Mouse (Mus musculus) heart, embryonic 13.5 days (tissue): ENCODE results near the gene Sesn2. TPM values are rescaled to one million over a fixed set of nuclear protein-coding genes. Genes with fewer than 3 reads are reported as not detected.

Source experiments
- ATAC-seq: fragments of 200-750 bp; cut with Nextera tagmentation; 2 replicates; pipeline ENCODE4 v1.8.0; 2017; ENCODE audit warnings: moderate TSS enrichment; ENCODE audit not compliant: insufficient number of reproducible peaks, low FRiP score, low TSS enrichment; ENCODE audit errors: extremely low read depth
- H3K27ac ChIP-seq: fragments of 300-500 bp; sonication (generic); replicated peaks from 2 replicates; pipeline ENCODE4 v1.5.1; 2015; ENCODE audit warnings: moderate library complexity, mild to moderate bottlenecking, inconsistent platforms
- H3K27me3 ChIP-seq: fragments of 300-500 bp; sonication (generic); replicated peaks from 2 replicates; pipeline ENCODE4 v1.6.1; 2015; ENCODE audit warnings: mild to moderate bottlenecking, inconsistent platforms
- H3K36me3 ChIP-seq: fragments of 300-500 bp; sonication (generic); 2 replicates; pipeline ENCODE4 v1.6.1; 2015; ENCODE audit warnings: mild to moderate bottlenecking, inconsistent platforms
- H3K4me1 ChIP-seq: fragments of 300-500 bp; sonication (generic); 2 replicates; pipeline ENCODE4 v1.6.1; 2015; ENCODE audit warnings: inconsistent platforms
- H3K4me2 ChIP-seq: fragments of 300-500 bp; sonication (generic); 2 replicates; pipeline ENCODE4 v1.6.1; 2015; ENCODE audit warnings: inconsistent platforms, mild to moderate bottlenecking, moderate library complexity
- H3K4me3 ChIP-seq: fragments of 300-500 bp; sonication (generic); 2 replicates; pipeline ENCODE4 v1.5.1; 2015; ENCODE audit warnings: moderate library complexity, mild to moderate bottlenecking, inconsistent platforms
- H3K9ac ChIP-seq: fragments of 300-500 bp; sonication (generic); 2 replicates; pipeline ENCODE4 v1.6.1; 2015; ENCODE audit warnings: inconsistent platforms, mild to moderate bottlenecking, moderate library complexity
- H3K9me3 ChIP-seq: fragments of 300-500 bp; sonication (generic); 2 replicates; pipeline ENCODE4 v1.6.1; 2016; ENCODE audit warnings: inconsistent platforms
- WGBS: fragments of 180-500 bp; shearing (Covaris S2); methylation state at CpG from one replicate; pipeline ENCODE4 v1.1.7; 2015; ENCODE audit warnings: mixed read lengths; 5-methylcytosine and 5-hydroxymethylcytosine counted together
- polyA plus RNA-seq: library from polyadenylated mRNA; unstranded; fragments of >200 nt; fragmentation: Nextera tagmentation; extraction: Ambion mirVana; gene quantifications from 2 replicates; pipeline ENCODE4 v1.2.1, GENCODE M21; 2015

Sesn2 gene
- polyA plus RNA-seq, 1 experiment from 2014 or later, result 7.3 TPM

GRCm38 (mm10) chr4:132513395-132514273, 3.3 kb upstream of the Sesn2 start:
- no peak overlapping the region for H3K4me3 ChIP-seq
- no peaks in the 10 kb centered on the region for H3K9me3 ChIP-seq
- peak overlapping the region; percentile 93; the same call in 1 of the 2 replicates for H3K4me2 ChIP-seq
- H3K9ac ChIP-seq, result no peak overlapping the region
- 37% methylated on average over 14 of the region's 14 CpGs for WGBS
- H3K27me3 ChIP-seq, result no peaks in the 10 kb centered on the region
- no peaks in the 10 kb centered on the region for H3K36me3 ChIP-seq
- no peak for ATAC-seq
- H3K27ac ChIP-seq, result 0 out of 2 replicates have a peak overlapping the region, but pooled peaks have one; percentile 2
- H3K4me1 ChIP-seq, result peaks cover 30% of the 10 kb centered on the region

- no peak overlapping the region for H3K4me3 ChIP-seq
- H3K36me3 ChIP-seq, result no peaks in the 10 kb centered on the region
- peaks cover 44% of the 10 kb centered on the region for H3K4me1 ChIP-seq
- ATAC-seq, result no peak
- H3K9me3 ChIP-seq, result no peaks in the 10 kb centered on the region
- no peaks in the 10 kb centered on the region for H3K27me3 ChIP-seq
- H3K4me2 ChIP-seq, result no peak overlapping the region
- H3K9ac ChIP-seq, result no peak overlapping the region
- WGBS, result 68% methylated on average over 3 of the region's 3 CpGs
- H3K27ac ChIP-seq, result no peak overlapping the region
These were observed 1.8 kb upstream of the Sesn2 start for GRCm38 (mm10) chr4:132512080-132512479.

GRCm38 (mm10) chr4:132509621-132510296, 542 bp downstream of the Sesn2 start:
- H3K27ac ChIP-seq, result peak overlapping the region; percentile 81
- H3K9ac ChIP-seq, result peak overlapping the region; percentile 90
- peak overlapping the region; percentile 93 for H3K4me2 ChIP-seq
- no peaks in the 10 kb centered on the region for H3K9me3 ChIP-seq
- peaks cover 47% of the 10 kb centered on the region for H3K4me1 ChIP-seq
- no peaks in the 10 kb centered on the region for H3K27me3 ChIP-seq
- H3K36me3 ChIP-seq, result no peaks in the 10 kb centered on the region
- WGBS, result under 1% methylated on average over 51 of the region's 52 CpGs
- H3K4me3 ChIP-seq, result peak overlapping the region; percentile 81
- ATAC-seq, result peak; percentile 48

- H3K27ac ChIP-seq, result peak overlapping the region; percentile 17; the same call in 1 of the 2 replicates
- H3K27me3 ChIP-seq, result no peaks in the 10 kb centered on the region
- peak overlapping the region; percentile 60 for H3K9ac ChIP-seq
- H3K36me3 ChIP-seq, result no peaks in the 10 kb centered on the region
- peak overlapping the region; percentile 14; the same call in 1 of the 2 replicates for H3K4me2 ChIP-seq
- H3K4me1 ChIP-seq, result peaks cover 34% of the 10 kb centered on the region
- WGBS, result 40% methylated on average over 2 of the region's 2 CpGs
- H3K9me3 ChIP-seq, result no peaks in the 10 kb centered on the region
- H3K4me3 ChIP-seq, result no peak overlapping the region
- no peak for ATAC-seq
These were observed 3.1 kb downstream of the Sesn2 start for GRCm38 (mm10) chr4:132507210-132507609.

- ATAC-seq, result no peak
- H3K9ac ChIP-seq, result no peak overlapping the region
- H3K4me3 ChIP-seq, result no peak overlapping the region
- H3K27me3 ChIP-seq, result no peaks in the 10 kb centered on the region
- H3K36me3 ChIP-seq, result no peaks in the 10 kb centered on the region
- 86% methylated on average over 6 of the region's 6 CpGs for WGBS
- H3K9me3 ChIP-seq, result no peaks in the 10 kb centered on the region
- no peak overlapping the region for H3K27ac ChIP-seq
- peaks cover 34% of the 10 kb centered on the region for H3K4me1 ChIP-seq
- H3K4me2 ChIP-seq, result no peak overlapping the region
These were observed 4.1 kb downstream of the Sesn2 start for GRCm38 (mm10) chr4:132506250-132506649.

- H3K27me3 ChIP-seq, result no peaks in the 10 kb centered on the region
- 58% methylated on average over 10 of the region's 10 CpGs for WGBS
- no peak overlapping the region for H3K27ac ChIP-seq
- no peak overlapping the region for H3K9ac ChIP-seq
- 0 out of 2 replicates have a peak, but pooled peaks cover 3% of the 10 kb centered on the region for H3K36me3 ChIP-seq
- no peaks in the 10 kb centered on the region for H3K9me3 ChIP-seq
- H3K4me1 ChIP-seq, result peaks cover 33% of the 10 kb centered on the region
- no peak for ATAC-seq
- H3K4me3 ChIP-seq, result no peak overlapping the region
- H3K4me2 ChIP-seq, result no peak overlapping the region
These were observed 4.5 kb downstream of the Sesn2 start for GRCm38 (mm10) chr4:132505800-132506199.

GRCm38 (mm10) chr4:132505034-132505738, 5.1 kb downstream of the Sesn2 start:
- no peak for ATAC-seq
- Histone ChIP-seq H3K36me3 (0 out of 2 replicates have a peak, but pooled peaks cover 6% of the 10 kb centered on the region), H3K4me1 (peaks cover 30% of the 10 kb centered on the region), H3K9ac (no peak overlapping the region), H3K27me3 (no peaks in the 10 kb centered on the region), H3K27ac (no peak overlapping the region), H3K4me3 (no peak overlapping the region), H3K4me2 (no peak overlapping the region), H3K9me3 (no peaks in the 10 kb centered on the region)
- 55% methylated on average over 6 of the region's 6 CpGs for WGBS

- no peak for ATAC-seq
- 73% methylated on average over 11 of the region's 11 CpGs for WGBS
These were observed 7.0 kb downstream of the Sesn2 start for GRCm38 (mm10) chr4:132503344-132503743.

GRCm38 (mm10) chr4:132501639-132502038, 8.7 kb downstream of the Sesn2 start:
- peaks cover 37% of the 10 kb centered on the region for H3K36me3 ChIP-seq
- no peak overlapping the region for H3K9ac ChIP-seq
- H3K4me3 ChIP-seq, result no peak overlapping the region
- ATAC-seq, result no peak
- no peaks in the 10 kb centered on the region for H3K27me3 ChIP-seq
- no peak overlapping the region for H3K4me2 ChIP-seq
- H3K4me1 ChIP-seq, result peaks cover 9% of the 10 kb centered on the region
- no peak overlapping the region for H3K27ac ChIP-seq
- WGBS, result 95% methylated on average over 6 of the region's 6 CpGs
- no peaks in the 10 kb centered on the region for H3K9me3 ChIP-seq

More at GRCm38 (mm10) chr4:132503344-132503743, 7.0 kb downstream of the Sesn2 start:
- Histone ChIP-seq H3K9ac (no peak overlapping the region), H3K4me1 (peaks cover 20% of the 10 kb centered on the region), H3K4me3 (no peak overlapping the region), H3K9me3 (no peaks in the 10 kb centered on the region), H3K27ac (no peak overlapping the region), H3K27me3 (no peaks in the 10 kb centered on the region), H3K4me2 (no peak overlapping the region), H3K36me3 (peaks cover 20% of the 10 kb centered on the region)

GRCm38 (mm10) chr4:132494271-132494918, 15.9 kb downstream of the Sesn2 start:
- Histone ChIP-seq H3K9me3 (no peaks in the 10 kb centered on the region), H3K27ac (no peak overlapping the region), H3K27me3 (no peaks in the 10 kb centered on the region), H3K36me3 (peaks cover 69% of the 10 kb centered on the region), H3K4me2 (no peak overlapping the region), H3K4me3 (no peak overlapping the region), H3K4me1 (peaks cover 13% of the 10 kb centered on the region), H3K9ac (no peak overlapping the region)
- no peak for ATAC-seq
- 82% methylated on average over 20 of the region's 20 CpGs for WGBS
